Mouse (Mus musculus): ENCODE measurements around the gene Nfib. TPM values are rescaled to one million over a fixed set of nuclear protein-coding genes. Genes with fewer than 3 reads are reported as not detected.

Nfib gene
- total and polyA plus RNA-seq, 3 experiments: 0.04 to 0.11 (median 0.09) TPM

DNA sequence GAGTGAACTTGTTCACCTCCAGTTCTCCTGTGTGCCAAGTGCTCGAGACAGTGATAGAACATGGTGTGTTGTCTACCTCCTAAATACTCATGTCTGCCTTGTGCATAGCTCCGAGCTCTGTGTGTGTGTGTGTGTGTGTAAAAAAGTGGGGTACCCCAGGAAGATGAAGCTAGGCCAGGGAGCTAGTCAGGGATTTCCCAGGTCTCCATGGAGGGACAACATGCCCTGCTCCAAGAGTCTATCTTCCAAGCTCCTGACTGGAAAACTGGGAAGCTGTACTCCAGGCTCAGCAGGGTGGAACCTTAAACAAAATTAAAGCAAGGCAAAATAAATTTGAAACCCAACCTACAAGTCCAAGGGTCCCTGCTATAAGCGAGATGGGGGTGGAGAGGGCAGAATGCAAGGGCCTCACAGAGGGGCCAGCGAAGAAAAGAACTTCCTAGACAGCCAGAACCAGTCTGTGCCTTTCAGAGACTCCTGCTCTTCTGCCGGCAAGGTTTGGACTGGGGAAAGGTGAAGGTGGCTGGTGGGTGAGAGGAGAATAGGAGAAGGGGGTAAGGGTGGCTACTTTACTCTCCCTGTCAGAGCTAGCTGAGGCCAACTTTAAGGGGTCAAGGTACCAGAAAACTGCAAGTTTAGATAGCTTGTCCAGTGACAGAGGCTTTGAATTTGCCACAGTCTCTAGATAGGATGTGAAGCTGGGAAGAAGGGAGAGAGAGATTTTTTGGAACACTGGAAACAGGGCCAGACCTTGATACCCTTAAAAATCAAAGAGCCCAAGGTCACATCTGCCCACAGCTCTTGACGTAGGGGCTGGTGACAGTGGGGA, 169.7 kb downstream of the Nfib start:
- dilution Hi-C loops (cut with MboI; ENCODE audit: extremely low pct_ligation_motif_present, extremely low pct_unique_long_range_greater_than_20kb, low sequenced_read_pairs) (no loop called here), in situ Hi-C loops (cut with MboI; ENCODE audit: low pct_ligation_motif_present, low pct_unique_long_range_greater_than_20kb, low sequenced_read_pairs) (loop anchor here (25.0 kb wide), 1 partner anchor 974 kb away; no protein-coding TSS in a partner anchor)
- H3K4me2 ChIP-seq (ENCODE audit: insufficient read depth, low read depth, poor library complexity, severe bottlenecking): no peak overlapping the region

DNA sequence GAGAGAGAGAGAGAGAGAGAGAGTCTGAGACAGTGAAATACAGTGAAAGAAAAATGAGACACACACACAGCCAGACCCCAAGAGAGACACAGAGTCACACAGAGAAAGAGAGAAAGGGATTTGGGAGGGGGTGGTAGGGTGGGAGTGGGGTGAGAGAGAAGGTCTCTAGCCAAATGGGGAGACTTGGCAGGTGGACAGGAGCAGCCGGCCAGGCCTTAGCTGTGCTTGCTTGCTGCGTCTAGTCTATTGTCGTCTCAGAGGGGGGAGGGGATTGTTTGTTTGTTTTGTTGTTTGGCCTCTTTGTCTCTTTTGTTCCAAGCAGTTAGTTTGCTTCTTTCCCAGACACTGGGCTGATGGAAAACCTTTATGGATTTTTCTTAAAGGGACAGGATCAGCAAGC, 172.3 kb downstream of the Nfib start:
- Histone ChIP-seq H3K27me3 (replicated peaks) (no peaks in the 10 kb centered on the region), H3K4me1 (ENCODE audit: control insufficient read depth in 1 of 2, insufficient read depth in 2 of 2) (no peaks in the 10 kb centered on the region), H3K9me3 (replicated peaks; ENCODE audit: low read length) (peaks cover 2% of the 10 kb centered on the region), H3K4me3 (replicated peaks in 1 of 3; ENCODE audit: low read depth in 2 of 3, low read length in 2 of 3, poor library complexity in 1 of 3) (no peak overlapping the region), H3K9ac (ENCODE audit: insufficient read depth, low read depth) (no peak overlapping the region), H3K4me2 (ENCODE audit: insufficient read depth, low read depth, poor library complexity, severe bottlenecking) (no peak overlapping the region), H3K27ac (ENCODE audit: insufficient read depth, low read depth) (no peak overlapping the region), H3K36me3 (replicated peaks in 1 of 2; ENCODE audit: control insufficient read depth in 1 of 2, insufficient read depth in 1 of 2, low read length in 1 of 2) (no peaks in the 10 kb centered on the region), H3K79me2 (replicated peaks; ENCODE audit: control insufficient read depth, extremely low read depth, insufficient read depth, poor library complexity, severe bottlenecking) (no peaks in the 10 kb centered on the region)
- DNase-seq (ENCODE audit: extremely low read depth): no peak
- in situ Hi-C loops (cut with MboI; ENCODE audit: low pct_ligation_motif_present, low pct_unique_long_range_greater_than_20kb, low sequenced_read_pairs): loop anchor here (25.0 kb wide), 1 partner anchor 971 kb away; no protein-coding TSS in a partner anchor
- dilution Hi-C loops (cut with MboI; ENCODE audit: extremely low pct_ligation_motif_present, extremely low pct_unique_long_range_greater_than_20kb, low sequenced_read_pairs): no loop called here
- TF ChIP-seq ETS1 (conservative IDR thresholded peaks at IDR 0.05; ENCODE audit: low read depth, low read length) (no peak), RCOR1 (conservative IDR thresholded peaks at IDR 0.05; ENCODE audit: low read depth, low read length) (no peak), PAX5 (IDR thresholded peaks at IDR 0.05; ENCODE audit: low read length) (no peak), SIN3A (IDR thresholded peaks at IDR 0.05; ENCODE audit: low read length) (no peak), ZC3H11A (IDR thresholded peaks at IDR 0.05; ENCODE audit: low read depth, low read length) (no peak), ELF1 (IDR thresholded peaks at IDR 0.05; ENCODE audit: low read depth, low read length) (no peak), UBTF (IDR thresholded peaks at IDR 0.05; ENCODE audit: low read depth, low read length) (no peak), HCFC1 (IDR thresholded peaks at IDR 0.05; ENCODE audit: low read depth, low read length) (no peak)

More for the DNA sequence above, 169.7 kb downstream of the Nfib start:
- no peak for TF ChIP-seq SMC3 (IDR thresholded peaks at IDR 0.05; ENCODE audit: low read depth, low read length)
- no peak for TF ChIP-seq ETS1 (conservative IDR thresholded peaks at IDR 0.05; ENCODE audit: low read depth, low read length)
- TF ChIP-seq JUND (conservative IDR thresholded peaks at IDR 0.05; ENCODE audit: low read depth, low read length): no peak
- no peak for TF ChIP-seq JUN (IDR thresholded peaks at IDR 0.05; ENCODE audit: insufficient read depth, low read depth, low read length)
- no peak for TF ChIP-seq ELF1 (IDR thresholded peaks at IDR 0.05; ENCODE audit: low read depth, low read length)
- TF ChIP-seq KAT2A (IDR thresholded peaks at IDR 0.05; ENCODE audit: insufficient replicate concordance, low read length): no peak
- TF ChIP-seq POLR2AphosphoS2 (IDR thresholded peaks at IDR 0.05; ENCODE audit: low read depth, low read length): no peak
- TF ChIP-seq ZNF384 (IDR thresholded peaks at IDR 0.05; ENCODE audit: low read depth, low read length): no peak
- no peak for TF ChIP-seq BHLHE40 (IDR thresholded peaks at IDR 0.05; ENCODE audit: low read depth, low read length)
- TF ChIP-seq E2F4 (IDR thresholded peaks at IDR 0.05; ENCODE audit: insufficient replicate concordance, low read depth, low read length): no peak
- no peak for TF ChIP-seq MAX (IDR thresholded peaks at IDR 0.05; ENCODE audit: low read length)
- no peak for TF ChIP-seq EP300 (IDR thresholded peaks at IDR 0.05; ENCODE audit: low read length)
- no peak for TF ChIP-seq NRF1 (IDR thresholded peaks at IDR 0.05; ENCODE audit: low read depth, low read length)
- TF ChIP-seq MYC (IDR thresholded peaks at IDR 0.05; ENCODE audit: low read depth, low read length): no peak
- TF ChIP-seq RAD21 (IDR thresholded peaks at IDR 0.05; ENCODE audit: low read depth, low read length): no peak
- no peak for TF ChIP-seq TBP (conservative IDR thresholded peaks at IDR 0.05; ENCODE audit: low read depth, low read length)
- DNase-seq (ENCODE audit: extremely low read depth): no peak
- no peak overlapping the region for H3K27ac ChIP-seq (ENCODE audit: insufficient read depth, low read depth)
- H3K79me2 ChIP-seq (replicated peaks; ENCODE audit: control insufficient read depth, extremely low read depth, insufficient read depth, poor library complexity, severe bottlenecking): no peaks in the 10 kb centered on the region
- no peaks in the 10 kb centered on the region for H3K36me3 ChIP-seq (replicated peaks in 1 of 2; ENCODE audit: control insufficient read depth in 1 of 2, insufficient read depth in 1 of 2, low read length in 1 of 2)
- no peak overlapping the region for H3K4me3 ChIP-seq (replicated peaks in 1 of 3; ENCODE audit: low read depth in 2 of 3, low read length in 2 of 3, poor library complexity in 1 of 3)
- H3K9ac ChIP-seq (ENCODE audit: insufficient read depth, low read depth): no peak overlapping the region
- H3K4me1 ChIP-seq (ENCODE audit: control insufficient read depth in 1 of 2, insufficient read depth in 2 of 2): no peaks in the 10 kb centered on the region
- H3K27me3 ChIP-seq (replicated peaks): no peaks in the 10 kb centered on the region
- H3K9me3 ChIP-seq (replicated peaks; ENCODE audit: low read length): peaks cover 2% of the 10 kb centered on the region

Measured in CH12.LX (cell line).